Mouse (Mus musculus) bone marrow, adult 2 months (tissue): ENCODE results near the gene Gm4981. TPM values are rescaled to one million over a fixed set of nuclear protein-coding genes. Genes with fewer than 3 reads are reported as not detected.
A peak's percentile ranks its signal among the peaks of the same experiment; 100 is the strongest.
"Not testable (repeated sequence)": the region's sequence is repeated elsewhere in the genome, so short reads cannot be mapped to it uniquely, and the experiment has no call there.

Experiments
- H3K27ac ChIP-seq: fragments of 200-500 bp; 2 replicates; pipeline ENCODE4 v1.5.1; 2012; ENCODE audit warnings: low read depth, mild to moderate bottlenecking, control low read depth, inconsistent platforms, low read length; ENCODE audit not compliant: control insufficient read depth, poor library complexity, insufficient read depth
- H3K4me1 ChIP-seq: fragments of 200-500 bp; 2 replicates; pipeline ENCODE4 v1.6.1; 2011; ENCODE audit warnings: low read length; ENCODE audit not compliant: control insufficient read depth, insufficient read depth
- H3K4me3 ChIP-seq: fragments of 200-500 bp; replicated peaks from 2 replicates; pipeline ENCODE3; 2011; ENCODE audit warnings: mild to moderate bottlenecking, low read depth, low read length, control low read depth; ENCODE audit not compliant: control insufficient read depth
- CTCF ChIP-seq: fragments of 200-500 bp; IDR thresholded peaks from 2 replicates; pipeline ENCODE4 v1.5.1; 2011; ENCODE audit warnings: low read length, control low read depth; ENCODE audit not compliant: control insufficient read depth, insufficient read depth
- POLR2A ChIP-seq: fragments of 200-500 bp; IDR thresholded peaks from 2 replicates; pipeline ENCODE4 v1.6.1; 2011; ENCODE audit warnings: low read depth, mild to moderate bottlenecking, control low read depth, low read length, borderline replicate concordance; ENCODE audit not compliant: control insufficient read depth
- WGBS: fragments of 180-500 bp; shearing (Covaris S2); methylation state at CpG from one replicate; pipeline ENCODE4 v1.1.7; 2018; 5-methylcytosine and 5-hydroxymethylcytosine counted together
- polyA plus RNA-seq: library from polyadenylated mRNA; stranded (reverse); fragments of >200 nt; gene quantifications from 2 replicates; pipeline ENCODE4 v1.2.4, GENCODE M21; 2011; ENCODE audit warnings: low replicate concordance; ENCODE audit not compliant: missing spikeins, insufficient read depth, insufficient read length

Gm4981 gene
- polyA plus RNA-seq: not detected in 2 replicates

GRCm38 (mm10) chr10:58236613-58237012, at the start of gene Gm4981:
Gm4981 (minus strand) TSS chr10:58236701.
- WGBS: 85% methylated on average over 10 of the region's 10 CpGs
- Histone ChIP-seq H3K4me3 (no peak within 1 kb of the TSS), H3K4me1 (no peaks in the 10 kb centered on the region), H3K27ac (no peak within 1 kb of the TSS)
- TF ChIP-seq POLR2A (no peak), CTCF (no peak)

DNA sequence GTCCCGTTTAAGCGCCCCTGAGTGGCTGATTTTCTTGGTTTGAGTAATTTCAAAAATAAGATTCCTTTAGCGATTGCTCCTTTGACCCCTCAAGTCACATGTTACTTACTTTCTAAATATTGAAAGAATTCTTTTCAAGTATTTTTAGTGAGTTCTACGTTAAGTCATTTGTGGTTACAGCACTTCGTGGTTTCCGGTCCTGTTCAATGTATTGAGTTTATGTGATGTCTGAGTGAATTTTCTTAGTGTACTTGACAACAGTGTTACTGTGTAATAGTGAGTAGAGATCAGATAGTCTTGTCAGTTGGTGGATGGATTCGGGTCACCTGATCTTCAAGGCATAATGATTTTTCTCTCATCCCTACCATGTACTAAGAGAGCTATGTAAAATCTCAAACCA, 45.7 kb upstream of the Gm4981 start:
- H3K4me1 ChIP-seq: no peaks in the 10 kb centered on the region
- TF ChIP-seq POLR2A: no peak
- TF ChIP-seq CTCF: no peak
- 79% methylated on average over 7 of the region's 7 CpGs for WGBS
- no peak overlapping the region for H3K4me3 ChIP-seq
- no peak overlapping the region for H3K27ac ChIP-seq

DNA sequence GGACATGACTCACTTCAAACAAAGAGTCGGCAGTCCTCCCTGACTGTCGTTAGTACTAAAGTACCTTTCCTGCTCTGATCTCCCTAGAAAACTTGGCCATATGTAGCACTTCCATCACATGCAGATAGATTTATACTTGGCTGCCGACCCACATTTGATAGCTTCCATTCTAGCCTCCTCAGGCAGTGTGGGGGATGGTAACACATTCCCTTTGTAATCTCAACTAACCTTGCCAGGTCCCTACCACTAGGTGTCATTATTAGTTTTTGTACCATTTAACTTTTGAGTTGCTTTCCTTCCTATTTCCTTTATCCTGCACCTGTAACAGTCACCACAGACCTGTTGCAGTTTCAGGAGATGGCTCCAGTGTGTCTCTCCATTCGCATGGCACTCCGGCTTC, 22.0 kb upstream of the Gm4981 start:
- Histone ChIP-seq H3K4me3 (no peak overlapping the region), H3K27ac (no peak overlapping the region), H3K4me1 (no peaks in the 10 kb centered on the region)
- WGBS: 75% methylated on average over 5 of the region's 5 CpGs
- TF ChIP-seq POLR2A (no peak), CTCF (no peak)

GRCm38 (mm10) chr10:58255954-58256353, 19.5 kb upstream of the Gm4981 start:
- under 1% methylated on average over 4 of the region's 4 CpGs for WGBS
- Histone ChIP-seq H3K27ac (no peak overlapping the region), H3K4me1 (no peaks in the 10 kb centered on the region), H3K4me3 (peak overlapping the region; percentile 71)
- TF ChIP-seq CTCF (no peak), POLR2A (no peak)

DNA sequence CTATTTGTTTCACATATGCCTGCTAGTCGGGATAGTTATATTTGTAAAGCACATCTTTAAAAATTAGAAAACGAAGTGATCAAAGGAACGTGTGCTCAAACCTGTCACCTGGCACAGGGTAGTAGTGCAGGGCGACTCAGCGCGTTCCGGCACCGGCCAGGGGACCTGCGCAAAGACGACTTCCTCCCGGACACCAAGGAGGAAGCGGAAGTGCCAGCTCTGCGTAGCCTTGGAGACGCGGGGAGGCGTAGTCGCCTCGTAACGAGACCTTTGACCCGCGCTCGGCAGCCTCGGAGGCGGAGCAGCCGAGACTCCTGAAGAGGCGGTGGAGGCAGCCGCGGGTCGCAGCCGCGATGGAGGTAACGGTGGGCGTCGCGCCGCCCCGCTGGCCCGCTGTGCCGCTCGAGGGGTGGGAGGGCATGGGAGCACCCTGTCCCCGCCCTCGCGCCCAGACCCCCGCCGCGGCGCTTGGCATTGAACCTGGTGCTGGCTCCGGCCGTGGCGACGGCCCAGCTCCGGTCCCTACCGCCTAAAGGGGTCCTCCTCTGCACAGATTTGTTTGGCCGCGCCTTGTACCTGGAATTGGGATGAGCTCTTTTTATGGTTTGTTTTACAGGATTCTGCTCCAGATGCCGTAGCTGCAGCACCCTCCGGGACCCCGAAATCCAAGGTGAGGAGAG, 18.9 kb upstream of the Gm4981 start, which contains the start of gene Gcc2:
TSS of gene Gcc2 (plus strand) at position 285 of the 680 bp plus-strand sequence.
- H3K4me3 ChIP-seq: peak within 1 kb of the TSS; percentile 71
- TF ChIP-seq POLR2A: peak; percentile 86; the same call in 1 of the 2 replicates
- no peak for TF ChIP-seq CTCF
- under 1% methylated on average over 57 of the region's 58 CpGs for WGBS
- H3K27ac ChIP-seq: peak within 1 kb of the TSS; percentile 28; the same call in 1 of the 2 replicates
- no peaks in the 10 kb centered on the region for H3K4me1 ChIP-seq

DNA sequence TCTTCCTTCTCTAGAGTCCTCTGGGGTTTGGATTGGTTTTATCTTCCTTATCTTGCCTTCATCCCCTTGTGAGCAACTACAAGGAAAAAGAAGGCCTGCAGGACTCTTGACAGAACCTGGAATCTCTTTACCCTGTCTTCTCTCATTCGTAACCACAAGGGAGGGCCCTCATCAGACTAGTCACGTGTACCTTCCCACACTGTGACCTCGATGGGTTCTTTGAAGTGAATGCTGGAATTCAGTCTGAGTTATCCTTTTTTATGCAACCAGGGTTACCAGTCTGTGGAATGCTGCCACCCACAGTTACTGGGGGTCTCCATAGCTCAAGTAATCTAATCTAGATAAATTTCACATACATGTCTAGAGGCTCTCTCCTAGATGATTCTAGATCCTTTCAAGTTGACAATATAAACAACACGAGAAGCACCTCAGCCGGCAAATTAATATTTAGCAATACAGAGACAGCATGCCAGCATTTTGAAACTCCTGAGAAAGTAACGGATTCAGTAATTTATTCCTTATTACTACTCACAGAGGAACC, 18.2 kb upstream of the Gm4981 start:
- no peak overlapping the region for H3K27ac ChIP-seq

DNA sequence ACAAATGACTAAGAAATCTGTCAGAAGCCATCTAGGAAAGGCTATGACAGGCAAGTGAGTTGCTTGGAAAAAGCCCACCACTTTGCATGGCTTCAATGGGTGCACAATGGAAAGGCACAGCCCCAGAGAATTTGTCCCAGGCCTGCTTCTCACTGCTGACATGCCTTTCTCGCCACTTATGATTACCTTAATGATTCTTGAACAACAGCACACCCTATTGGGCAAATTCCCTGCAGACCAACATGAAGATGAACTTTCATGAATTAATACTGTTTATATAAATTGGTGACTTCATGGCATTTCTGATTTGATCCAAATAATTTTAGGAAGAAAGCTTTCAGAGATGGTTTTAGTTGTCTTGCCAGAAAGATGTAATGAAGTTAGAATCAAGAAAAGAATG, 13.0 kb upstream of the Gm4981 start:
- 64% methylated on average over 1 of the region's 1 CpGs for WGBS
- no peak overlapping the region for H3K27ac ChIP-seq
- H3K4me3 ChIP-seq: no peak overlapping the region
- TF ChIP-seq CTCF: no peak
- H3K4me1 ChIP-seq: no peaks in the 10 kb centered on the region

More for the DNA sequence above, 18.2 kb upstream of the Gm4981 start:
- Histone ChIP-seq H3K4me3 (no peak overlapping the region), H3K4me1 (no peaks in the 10 kb centered on the region)
- WGBS: 9% methylated on average over 6 of the region's 6 CpGs
- TF ChIP-seq CTCF: no peak
- no peak for TF ChIP-seq POLR2A

DNA sequence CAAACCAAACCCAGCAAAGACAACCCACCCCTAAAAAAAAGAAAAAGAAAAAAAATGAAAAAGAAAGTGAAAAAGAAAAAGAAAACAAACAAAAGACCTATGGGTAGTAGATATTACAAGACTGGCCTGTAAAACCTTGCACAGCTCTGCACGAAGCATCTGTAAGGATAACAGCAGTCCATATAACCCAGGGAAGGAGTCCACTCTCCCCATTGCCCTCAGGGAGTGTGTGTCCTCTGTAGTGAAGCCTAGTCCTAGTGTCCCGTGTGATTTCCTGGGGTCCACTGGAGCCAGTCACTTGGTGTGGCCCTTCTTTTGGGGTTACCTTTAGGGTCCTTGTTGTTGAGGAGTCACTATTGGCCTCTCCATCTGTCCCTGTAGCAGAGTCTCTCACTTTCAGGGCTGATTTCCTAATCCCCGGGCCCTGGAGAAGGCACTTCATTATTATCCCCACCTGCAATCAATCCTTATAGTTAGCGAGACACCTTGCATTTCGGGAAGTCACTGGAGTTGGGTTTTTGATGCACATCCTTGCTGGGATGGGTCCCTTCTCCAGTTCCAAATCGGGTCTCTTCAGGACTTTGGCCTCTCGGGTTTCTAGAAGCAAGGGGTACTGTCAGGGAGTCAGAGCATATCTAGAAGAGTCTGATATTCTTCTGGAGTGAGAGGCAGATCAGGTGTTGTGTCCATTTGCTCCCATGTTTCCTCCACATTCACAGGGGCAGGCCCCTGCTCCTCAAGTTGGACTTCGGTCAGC, 2.7 kb upstream of the Gm4981 start:
- WGBS: 73% methylated on average over 8 of the region's 8 CpGs

GRCm38 (mm10) chr10:58234985-58235384, 1.5 kb downstream of the Gm4981 start:
- 72% methylated on average over 4 of the region's 4 CpGs for WGBS
- H3K4me1 ChIP-seq, H3K4me3 ChIP-seq, H3K27ac ChIP-seq: not testable (repeated sequence)

More for the DNA sequence above, 2.7 kb upstream of the Gm4981 start:
- H3K4me1 ChIP-seq, H3K4me3 ChIP-seq, H3K27ac ChIP-seq: not testable (repeated sequence)

- H3K27ac ChIP-seq: not testable (repeated sequence)
Observed at GRCm38 (mm10) chr10:58233740-58234121, 2.8 kb downstream of the Gm4981 start.

DNA sequence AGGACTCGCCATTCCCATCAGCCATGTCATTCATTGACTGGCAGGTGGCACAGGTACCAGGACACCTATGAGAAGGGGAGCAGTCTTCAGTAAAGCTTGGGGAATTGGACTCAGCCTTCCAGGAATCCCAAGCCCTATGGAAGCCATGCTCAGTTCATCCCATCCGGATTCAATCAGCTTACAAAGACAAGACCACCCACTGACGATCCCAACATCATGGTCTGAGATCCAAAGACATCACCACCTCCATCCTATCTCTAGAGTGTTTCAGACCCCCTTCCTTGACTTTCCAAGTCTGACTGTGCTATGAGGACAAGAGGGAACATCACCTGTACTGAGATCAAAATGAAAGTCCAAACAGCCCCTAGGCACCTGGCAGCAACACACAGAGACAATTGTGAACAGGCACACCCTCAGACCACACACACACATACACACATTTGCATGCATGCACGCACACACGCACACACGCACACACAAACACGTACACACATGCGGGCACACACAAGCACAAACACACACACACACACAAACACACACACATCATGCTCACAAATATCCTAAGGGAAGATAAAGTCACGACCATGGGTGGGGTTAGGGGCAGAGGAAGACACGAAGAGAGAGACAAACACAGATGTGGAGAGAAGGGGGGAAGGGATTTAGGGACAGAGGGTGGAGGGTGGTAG, 3.3 kb downstream of the Gm4981 start:
- H3K27ac ChIP-seq, H3K4me1 ChIP-seq, H3K4me3 ChIP-seq: not testable (repeated sequence)
- 72% methylated on average over 10 of the region's 10 CpGs for WGBS

More at GRCm38 (mm10) chr10:58233740-58234121, 2.8 kb downstream of the Gm4981 start:
- H3K4me3 ChIP-seq, H3K4me1 ChIP-seq: not testable (repeated sequence)
